Mouse (Mus musculus) embryonic facial prominence, embryonic 15.5 days (tissue): ENCODE results near the gene Vcam1. TPM values are rescaled to one million over a fixed set of nuclear protein-coding genes. Genes with fewer than 3 reads are reported as not detected.
A peak's percentile ranks its signal among the peaks of the same experiment; 100 is the strongest.

ENCODE experiments used
- ATAC-seq: fragments of 200-750 bp; cut with Nextera tagmentation; 2 replicates; pipeline ENCODE4 v1.8.0; 2017; ENCODE audit warnings: low read depth, moderate TSS enrichment; ENCODE audit not compliant: insufficient number of reproducible peaks, low FRiP score, low TSS enrichment
- H3K27ac ChIP-seq: fragments of 300-500 bp; sonication (generic); replicated peaks from 2 replicates; pipeline ENCODE4 v1.5.1; 2015; ENCODE audit warnings: mild to moderate bottlenecking, inconsistent platforms
- H3K27me3 ChIP-seq: fragments of 300-500 bp; sonication (generic); 2 replicates; pipeline ENCODE4 v1.6.1; 2015; ENCODE audit warnings: inconsistent platforms
- H3K36me3 ChIP-seq: fragments of 300-500 bp; sonication (generic); 2 replicates; pipeline ENCODE4 v1.6.1; 2015; ENCODE audit warnings: mild to moderate bottlenecking, inconsistent platforms
- H3K4me1 ChIP-seq: fragments of 300-500 bp; sonication (generic); 2 replicates; pipeline ENCODE4 v1.6.1; 2015; ENCODE audit warnings: inconsistent platforms
- H3K4me2 ChIP-seq: fragments of 300-500 bp; sonication (generic); replicated peaks from 2 replicates; pipeline ENCODE4 v1.6.1; 2015; ENCODE audit warnings: mild to moderate bottlenecking, inconsistent platforms
- H3K4me3 ChIP-seq: fragments of 300-500 bp; sonication (generic); replicated peaks from 2 replicates; pipeline ENCODE4 v1.5.1; 2015; ENCODE audit warnings: mild to moderate bottlenecking, inconsistent platforms
- H3K9ac ChIP-seq: fragments of 300-500 bp; sonication (generic); 2 replicates; pipeline ENCODE4 v1.6.1; 2015; ENCODE audit warnings: inconsistent platforms
- H3K9me3 ChIP-seq: fragments of 300-500 bp; sonication (generic); replicated peaks from 2 replicates; pipeline ENCODE4 v1.6.1; 2016; ENCODE audit warnings: inconsistent platforms
- WGBS: fragments of 180-500 bp; shearing (Covaris S2); methylation state at CpG from one replicate; pipeline ENCODE4 v1.1.7; 2015; 5-methylcytosine and 5-hydroxymethylcytosine counted together
- polyA plus RNA-seq: library from polyadenylated mRNA; unstranded; fragments of >200 nt; fragmentation: Nextera tagmentation; extraction: Ambion mirVana; gene quantifications from 2 replicates; pipeline ENCODE4 v1.2.1, GENCODE M21; 2015

Gene Vcam1
- polyA plus RNA-seq, 1 experiment from 2014 or later, result 42.6 TPM

DNA sequence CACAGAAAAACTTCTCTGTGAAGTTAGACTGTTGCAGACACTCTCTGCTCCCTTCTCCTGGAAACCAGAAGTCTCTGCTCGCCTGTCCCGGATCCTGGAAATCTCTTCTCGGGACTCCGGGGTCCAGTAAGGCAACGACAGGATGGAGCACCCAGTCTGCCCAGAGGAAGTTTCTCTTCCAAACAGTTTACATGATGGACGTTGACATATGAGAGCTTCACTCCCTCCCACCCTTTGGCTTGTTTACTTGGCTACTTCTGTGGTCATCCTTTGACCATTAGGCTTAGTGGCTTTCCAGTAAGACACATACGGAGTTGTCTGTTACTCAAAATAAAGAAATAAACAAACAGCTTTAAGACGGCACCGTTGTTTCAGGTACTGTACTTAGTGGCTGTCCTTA, 19.2 kb upstream of the Vcam1 start:
- no peak for ATAC-seq
- H3K4me1 ChIP-seq, result no peaks in the 10 kb centered on the region
- H3K27me3 ChIP-seq, result no peaks in the 10 kb centered on the region
- H3K4me2 ChIP-seq, result no peak overlapping the region
- H3K9ac ChIP-seq, result no peak overlapping the region
- no peaks in the 10 kb centered on the region for H3K36me3 ChIP-seq
- no peaks in the 10 kb centered on the region for H3K9me3 ChIP-seq
- no peak overlapping the region for H3K27ac ChIP-seq
- no peak overlapping the region for H3K4me3 ChIP-seq
- 70% methylated on average over 9 of the region's 9 CpGs for WGBS

DNA sequence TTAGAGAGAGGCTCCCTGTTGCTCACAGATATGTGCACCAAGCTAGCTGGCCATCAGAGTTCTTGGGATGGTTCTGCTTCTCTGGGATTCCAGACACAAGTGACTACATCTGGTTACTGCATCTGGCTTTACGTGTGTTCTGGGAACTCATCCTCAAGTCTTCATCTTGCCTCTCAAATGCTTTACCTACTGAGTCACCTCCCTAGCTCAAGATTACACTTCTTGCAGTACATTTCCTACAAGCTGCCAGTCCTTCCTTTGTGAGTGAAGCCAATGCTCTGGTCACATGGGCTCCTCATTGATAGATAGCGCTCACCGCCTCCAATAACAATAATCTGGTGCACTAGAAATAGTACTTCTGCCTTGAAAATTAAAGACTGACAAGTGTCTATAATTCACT, 11.7 kb upstream of the Vcam1 start:
- no peak for ATAC-seq
- Histone ChIP-seq H3K4me3 (no peak overlapping the region), H3K36me3 (no peaks in the 10 kb centered on the region), H3K4me1 (no peaks in the 10 kb centered on the region), H3K4me2 (no peak overlapping the region), H3K9me3 (no peaks in the 10 kb centered on the region), H3K27me3 (no peaks in the 10 kb centered on the region), H3K9ac (no peak overlapping the region), H3K27ac (no peak overlapping the region)
- 91% methylated on average over 3 of the region's 3 CpGs for WGBS

DNA sequence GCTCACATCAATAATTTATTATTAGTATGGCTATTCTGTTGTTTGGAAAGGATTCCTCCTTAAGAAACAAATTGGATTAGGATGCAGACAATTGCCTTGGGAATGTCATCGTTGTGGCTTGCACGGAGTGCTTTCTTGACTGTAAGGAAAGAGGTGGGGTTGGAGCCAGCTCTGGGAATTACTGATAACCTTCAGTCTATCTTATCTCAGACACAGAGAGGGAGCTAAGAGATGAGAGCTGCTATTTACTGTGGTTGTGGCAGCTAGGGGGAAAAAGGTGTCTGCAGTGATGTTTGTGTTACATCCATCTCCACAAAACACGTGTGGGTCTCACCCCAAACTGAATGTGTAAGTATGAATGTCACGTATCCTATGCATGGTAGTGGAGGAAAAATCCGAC, 9.5 kb upstream of the Vcam1 start:
- no peaks in the 10 kb centered on the region for H3K36me3 ChIP-seq
- no peaks in the 10 kb centered on the region for H3K4me1 ChIP-seq
- H3K27me3 ChIP-seq, result no peaks in the 10 kb centered on the region
- no peak for ATAC-seq
- no peak overlapping the region for H3K9ac ChIP-seq
- no peak overlapping the region for H3K4me3 ChIP-seq
- WGBS, result 78% methylated on average over 5 of the region's 5 CpGs
- no peak overlapping the region for H3K27ac ChIP-seq
- H3K9me3 ChIP-seq, result no peaks in the 10 kb centered on the region
- H3K4me2 ChIP-seq, result no peak overlapping the region

DNA sequence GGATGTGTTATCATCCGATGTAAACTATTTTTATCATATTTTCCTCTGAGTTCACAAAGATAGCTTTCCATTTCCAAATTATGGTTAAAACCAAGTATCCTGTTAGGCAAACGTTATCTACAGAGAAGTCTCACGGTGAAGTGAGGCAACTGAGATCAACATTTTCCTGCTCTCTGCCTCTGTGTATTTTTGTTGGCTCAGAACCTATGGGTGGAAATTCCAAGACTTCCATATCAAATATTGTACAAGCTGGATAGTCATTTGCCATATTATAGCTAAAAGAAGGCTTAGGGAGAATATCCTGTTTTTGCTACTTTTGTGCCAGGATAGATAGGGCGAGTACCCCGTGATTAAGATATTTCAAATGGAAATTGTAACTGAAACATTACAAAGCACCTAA, 8.6 kb upstream of the Vcam1 start:
- H3K4me3 ChIP-seq, result no peak overlapping the region
- H3K4me1 ChIP-seq, result no peaks in the 10 kb centered on the region
- WGBS, result 78% methylated on average over 5 of the region's 5 CpGs
- no peak overlapping the region for H3K27ac ChIP-seq
- no peak overlapping the region for H3K9ac ChIP-seq
- H3K27me3 ChIP-seq, result no peaks in the 10 kb centered on the region
- H3K36me3 ChIP-seq, result no peaks in the 10 kb centered on the region
- no peak overlapping the region for H3K4me2 ChIP-seq
- no peaks in the 10 kb centered on the region for H3K9me3 ChIP-seq
- ATAC-seq, result no peak

DNA sequence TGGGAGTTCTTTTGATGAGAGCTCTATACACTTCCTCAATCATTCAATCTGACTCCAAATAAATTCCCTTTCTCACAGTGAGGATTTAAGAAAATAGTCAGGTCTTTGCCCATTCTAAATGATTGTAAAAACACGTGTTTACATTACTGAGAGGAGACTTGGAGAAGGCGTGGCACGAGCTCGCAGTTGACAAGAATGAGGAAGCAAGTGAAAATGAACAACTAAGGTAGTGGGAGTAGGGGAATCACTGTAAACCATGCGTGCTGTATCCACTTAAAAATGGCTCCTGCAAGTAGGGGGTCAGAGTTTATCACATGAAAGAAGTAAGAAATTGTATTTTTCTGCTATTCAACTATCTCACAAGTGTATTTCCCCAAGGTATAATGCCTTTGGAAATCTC, 3.9 kb upstream of the Vcam1 start:
- Histone ChIP-seq H3K27ac (no peak overlapping the region), H3K4me3 (no peak overlapping the region), H3K4me2 (no peak overlapping the region), H3K4me1 (peaks cover 5% of the 10 kb centered on the region; the same call in 1 of the 2 replicates), H3K9ac (no peak overlapping the region), H3K36me3 (no peaks in the 10 kb centered on the region), H3K9me3 (no peaks in the 10 kb centered on the region), H3K27me3 (no peaks in the 10 kb centered on the region)
- WGBS, result 65% methylated on average over 5 of the region's 5 CpGs
- no peak for ATAC-seq

DNA sequence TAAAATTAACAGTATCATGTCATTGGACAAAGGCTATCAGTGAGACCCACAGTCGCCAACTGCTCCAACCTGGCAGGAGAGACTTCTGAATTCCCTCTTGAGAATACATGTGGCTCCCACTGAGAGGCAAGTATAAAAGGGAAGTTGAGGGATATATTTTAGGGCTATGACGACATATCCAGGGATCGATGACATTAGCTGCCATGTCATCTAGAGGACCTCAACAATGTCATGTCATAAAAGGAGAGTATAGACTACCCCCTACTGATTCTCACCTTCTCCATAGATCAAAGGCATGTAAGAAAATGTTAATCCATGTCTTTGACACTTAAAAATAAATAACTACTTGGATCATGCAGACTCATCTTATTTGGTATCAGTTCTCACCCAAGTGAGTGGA, 1.2 kb upstream of the Vcam1 start:
- Histone ChIP-seq H3K9ac (no peak overlapping the region), H3K4me2 (no peak overlapping the region), H3K4me3 (no peak overlapping the region), H3K27me3 (no peaks in the 10 kb centered on the region), H3K9me3 (no peaks in the 10 kb centered on the region), H3K4me1 (peaks cover 15% of the 10 kb centered on the region), H3K27ac (no peak overlapping the region), H3K36me3 (no peaks in the 10 kb centered on the region)
- 87% methylated on average over 3 of the region's 3 CpGs for WGBS
- no peak for ATAC-seq

DNA sequence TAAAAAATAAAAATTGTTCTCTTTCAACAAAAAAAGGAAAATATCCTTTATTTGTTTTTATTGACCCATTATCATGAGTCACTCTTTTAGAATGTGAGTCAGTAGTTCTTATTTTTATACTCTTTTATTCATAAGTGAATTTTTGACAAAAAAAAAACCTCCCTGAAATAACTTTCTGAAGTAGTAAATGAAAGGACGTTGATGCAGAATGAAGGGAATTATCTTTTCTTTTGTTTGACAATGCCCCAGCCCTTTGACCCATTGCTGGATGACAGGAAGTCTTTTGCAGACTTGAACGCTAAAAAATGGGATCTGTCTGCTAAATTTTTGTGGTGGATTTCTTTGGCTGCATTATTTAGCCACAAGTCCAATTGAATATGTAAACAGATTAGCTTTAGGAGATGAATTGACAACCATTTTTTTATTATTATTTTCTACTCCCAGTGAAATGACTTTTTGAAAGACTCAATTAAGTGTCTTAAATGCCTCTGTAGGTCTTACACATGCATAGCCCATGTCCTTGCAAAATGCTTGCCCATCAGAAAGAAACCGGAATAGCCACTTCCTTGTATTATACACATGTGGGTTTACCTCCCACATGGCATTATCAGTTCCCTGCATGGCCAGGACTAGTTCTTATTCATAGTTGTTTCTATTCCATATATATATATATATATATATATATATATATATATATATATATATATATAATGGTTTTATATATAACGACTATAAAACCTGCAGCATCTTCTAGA, 530 bp upstream of the Vcam1 start:
- H3K9me3 ChIP-seq, result no peaks in the 10 kb centered on the region
- no peaks in the 10 kb centered on the region for H3K36me3 ChIP-seq
- 39% methylated on average over 4 of the region's 4 CpGs for WGBS
- peaks cover 15% of the 10 kb centered on the region for H3K4me1 ChIP-seq
- H3K27ac ChIP-seq, result no peak overlapping the region
- no peaks in the 10 kb centered on the region for H3K27me3 ChIP-seq
- H3K9ac ChIP-seq, result no peak overlapping the region
- no peak for ATAC-seq
- H3K4me3 ChIP-seq, result no peak overlapping the region
- H3K4me2 ChIP-seq, result no peak overlapping the region

DNA sequence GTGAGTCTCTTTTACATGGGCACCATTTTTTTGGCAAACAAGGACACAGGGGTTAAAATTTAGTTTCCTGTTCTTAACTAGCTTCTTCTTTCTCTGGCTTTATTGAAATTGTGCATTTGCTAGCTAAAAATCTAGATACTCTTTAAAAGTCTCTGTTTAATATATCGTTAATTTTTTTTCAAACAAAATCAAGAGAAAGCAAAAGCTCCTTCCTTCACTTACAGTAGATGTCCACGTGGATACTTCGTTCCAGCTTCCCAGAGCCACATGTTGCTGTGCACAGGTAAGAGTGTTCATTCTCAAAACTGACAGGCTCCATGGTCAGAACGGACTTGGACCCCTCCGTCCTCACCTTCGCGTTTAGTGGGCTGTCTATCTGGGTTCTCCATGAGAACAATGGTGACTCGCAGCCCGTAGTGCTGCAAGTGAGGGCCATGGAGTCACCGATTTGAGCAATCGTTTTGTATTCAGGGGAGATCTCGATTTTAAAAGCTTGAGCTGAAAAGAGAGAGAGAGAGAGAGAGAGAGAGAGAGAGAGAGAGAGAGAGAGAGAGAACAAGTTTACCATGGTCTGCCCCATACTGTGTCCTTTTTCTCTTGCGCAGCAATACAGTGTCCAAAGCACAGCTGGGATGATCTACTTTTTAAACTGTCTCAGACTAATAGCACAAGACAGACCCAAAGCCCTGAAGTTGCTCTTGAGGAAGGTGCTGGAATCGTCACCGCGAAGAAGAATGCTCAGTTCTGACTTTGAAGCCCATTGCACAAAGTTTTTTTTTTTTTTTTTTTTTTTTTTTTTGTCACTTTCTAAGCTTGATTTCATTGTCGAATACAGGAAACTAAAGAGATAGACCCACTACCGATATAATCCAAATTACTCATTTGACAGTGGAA, 930 bp downstream of the Vcam1 start:
- WGBS, result 39% methylated on average over 18 of the region's 18 CpGs
- no peaks in the 10 kb centered on the region for H3K9me3 ChIP-seq
- H3K36me3 ChIP-seq, result no peaks in the 10 kb centered on the region
- no peaks in the 10 kb centered on the region for H3K27me3 ChIP-seq
- peaks cover 15% of the 10 kb centered on the region for H3K4me1 ChIP-seq
- peak overlapping the region; percentile 40 for H3K4me3 ChIP-seq
- H3K27ac ChIP-seq, result no peak overlapping the region; the same call in 1 of the 2 replicates
- no peak overlapping the region for H3K9ac ChIP-seq
- peak overlapping the region; percentile 50 for H3K4me2 ChIP-seq
- ATAC-seq, result no peak

DNA sequence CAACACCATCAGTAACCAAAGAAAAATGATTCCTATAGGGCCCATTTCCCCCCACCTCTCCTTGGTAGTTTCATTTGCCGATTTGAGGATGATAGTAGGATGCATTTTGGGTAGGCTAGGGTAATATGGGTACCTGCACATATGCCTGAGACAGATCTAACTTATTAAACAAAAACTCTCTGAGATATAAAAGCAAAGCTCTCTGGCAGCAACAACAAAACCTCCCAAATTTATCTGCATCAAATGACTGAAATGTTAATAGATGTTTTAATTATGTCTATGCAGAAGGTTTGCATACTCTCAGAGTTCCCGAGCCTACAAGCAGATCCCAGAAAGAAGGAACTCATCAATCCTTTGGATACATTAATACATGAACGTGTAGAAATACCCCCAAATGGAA, 1.7 kb downstream of the Vcam1 start:
- H3K9ac ChIP-seq, result no peak overlapping the region
- peak overlapping the region; percentile 40 for H3K4me3 ChIP-seq
- no peaks in the 10 kb centered on the region for H3K27me3 ChIP-seq
- WGBS, result 39% methylated on average over 3 of the region's 3 CpGs
- H3K27ac ChIP-seq, result no peak overlapping the region
- peak overlapping the region; percentile 50 for H3K4me2 ChIP-seq
- no peak for ATAC-seq
- H3K4me1 ChIP-seq, result peaks cover 15% of the 10 kb centered on the region
- no peaks in the 10 kb centered on the region for H3K9me3 ChIP-seq
- H3K36me3 ChIP-seq, result no peaks in the 10 kb centered on the region

DNA sequence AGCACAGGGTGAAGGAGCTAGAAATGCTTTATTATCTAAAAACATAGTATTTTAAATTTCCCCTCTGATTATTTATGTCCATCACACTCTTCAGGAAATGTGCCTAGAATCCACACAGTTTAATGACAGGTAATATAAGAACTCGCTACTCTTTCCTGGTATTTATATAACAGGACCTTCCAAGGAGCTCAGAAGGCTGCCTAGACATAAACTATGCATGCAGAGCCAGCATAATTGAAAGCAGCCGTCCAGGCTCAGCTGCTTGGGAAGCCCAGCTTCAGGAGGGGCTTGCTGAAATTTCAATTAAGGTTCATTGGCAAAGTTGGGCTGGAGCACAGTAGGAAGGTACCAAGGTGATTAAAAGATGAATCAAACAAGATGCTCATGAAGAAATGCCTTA, 2.2 kb downstream of the Vcam1 start:
- Histone ChIP-seq H3K27me3 (no peaks in the 10 kb centered on the region), H3K36me3 (no peaks in the 10 kb centered on the region), H3K4me3 (peak overlapping the region; percentile 22), H3K4me1 (peaks cover 15% of the 10 kb centered on the region), H3K9me3 (no peaks in the 10 kb centered on the region), H3K4me2 (peak overlapping the region; percentile 41), H3K9ac (no peak overlapping the region), H3K27ac (peak overlapping the region; percentile 60)
- 14% methylated on average over 2 of the region's 2 CpGs for WGBS
- peak; percentile 79; the same call in 1 of the 2 replicates for ATAC-seq

DNA sequence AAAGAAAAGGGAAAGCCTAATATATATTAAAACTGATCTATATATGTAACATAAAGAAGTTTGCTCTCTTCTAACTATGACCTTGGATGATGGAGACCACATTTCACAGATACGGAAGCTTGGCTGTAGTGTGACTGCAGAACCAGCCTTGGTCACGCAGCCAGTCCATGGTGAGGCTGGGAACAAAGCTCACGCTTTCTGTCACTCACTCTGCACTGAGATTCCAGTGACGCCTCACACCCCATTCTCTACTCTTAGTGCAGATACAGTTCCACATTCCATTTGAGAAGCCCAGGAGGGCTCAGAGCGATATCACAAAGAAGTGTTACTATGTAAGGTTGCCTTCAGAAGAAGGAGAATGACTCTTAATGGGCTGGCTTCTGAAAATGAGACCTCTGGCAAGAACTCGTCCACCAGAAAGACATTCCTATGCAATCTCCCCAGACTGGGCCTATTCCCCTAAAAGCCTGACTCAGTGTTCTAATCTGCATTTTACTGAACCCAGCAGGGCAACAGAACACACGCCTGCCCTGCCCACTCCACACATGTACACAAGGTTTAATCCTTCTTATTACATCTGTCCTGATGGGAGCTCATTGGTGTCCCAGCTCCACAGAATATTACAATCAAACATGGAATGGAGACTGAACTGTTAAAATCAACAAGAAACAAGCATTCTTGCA, 2.8 kb downstream of the Vcam1 start:
- Histone ChIP-seq H3K9me3 (no peaks in the 10 kb centered on the region), H3K27me3 (no peaks in the 10 kb centered on the region), H3K4me1 (peaks cover 15% of the 10 kb centered on the region), H3K36me3 (no peaks in the 10 kb centered on the region), H3K27ac (peak overlapping the region; percentile 60), H3K4me3 (peak overlapping the region; percentile 22), H3K9ac (no peak overlapping the region), H3K4me2 (peak overlapping the region; percentile 41)
- 36% methylated on average over 7 of the region's 7 CpGs for WGBS
- no peak for ATAC-seq
